Mouse (Mus musculus) neural tube, embryonic 15.5 days (tissue): Measurements from ENCODE around the gene Itih2. TPM values are rescaled to one million over a fixed set of nuclear protein-coding genes. Genes with fewer than 3 reads are reported as not detected.

Experiments used
- ATAC-seq: fragments of 200-750 bp; cut with Nextera tagmentation; 2 replicates; pipeline ENCODE4 v1.8.0; 2017; ENCODE audit warnings: mild to moderate bottlenecking, moderate TSS enrichment, moderate library complexity; ENCODE audit not compliant: low FRiP score
- H3K27ac ChIP-seq: fragments of 300-500 bp; sonication (generic); replicated peaks from 2 replicates; pipeline ENCODE4 v1.5.1; 2015; ENCODE audit warnings: mild to moderate bottlenecking, inconsistent platforms
- H3K27me3 ChIP-seq: fragments of 300-500 bp; sonication (generic); replicated peaks from 2 replicates; pipeline ENCODE4 v1.6.1; 2015; ENCODE audit warnings: inconsistent platforms
- H3K36me3 ChIP-seq: fragments of 300-500 bp; sonication (generic); 2 replicates; pipeline ENCODE4 v1.6.1; 2015; ENCODE audit warnings: inconsistent platforms
- H3K4me1 ChIP-seq: fragments of 300-500 bp; sonication (generic); 2 replicates; pipeline ENCODE4 v1.6.1; 2015; ENCODE audit warnings: inconsistent platforms
- H3K4me2 ChIP-seq: fragments of 300-500 bp; sonication (generic); 2 replicates; pipeline ENCODE4 v1.6.1; 2015; ENCODE audit warnings: inconsistent platforms, mild to moderate bottlenecking, moderate library complexity
- H3K4me3 ChIP-seq: fragments of 300-500 bp; sonication (generic); replicated peaks from 2 replicates; pipeline ENCODE4 v1.5.1; 2015; ENCODE audit warnings: mild to moderate bottlenecking, inconsistent platforms
- H3K9ac ChIP-seq: fragments of 300-500 bp; sonication (generic); replicated peaks from 2 replicates; pipeline ENCODE4 v1.6.1; 2015; ENCODE audit warnings: mild to moderate bottlenecking, inconsistent platforms
- H3K9me3 ChIP-seq: fragments of 300-500 bp; sonication (generic); replicated peaks from 2 replicates; pipeline ENCODE4 v1.6.1; 2016; ENCODE audit warnings: inconsistent platforms
- WGBS: fragments of 180-500 bp; shearing (Covaris S2); methylation state at CpG from one replicate; pipeline ENCODE4 v1.1.7; 2015; ENCODE audit warnings: mixed read lengths; 5-methylcytosine and 5-hydroxymethylcytosine counted together
- polyA plus RNA-seq: library from polyadenylated mRNA; unstranded; fragments of >200 nt; fragmentation: Nextera tagmentation; extraction: Ambion mirVana; gene quantifications from 2 replicates; pipeline ENCODE4 v1.2.1, GENCODE M21; 2015

Gene Itih2
- polyA plus RNA-seq, 1 experiment from 2014 or later: 2.6 TPM

DNA sequence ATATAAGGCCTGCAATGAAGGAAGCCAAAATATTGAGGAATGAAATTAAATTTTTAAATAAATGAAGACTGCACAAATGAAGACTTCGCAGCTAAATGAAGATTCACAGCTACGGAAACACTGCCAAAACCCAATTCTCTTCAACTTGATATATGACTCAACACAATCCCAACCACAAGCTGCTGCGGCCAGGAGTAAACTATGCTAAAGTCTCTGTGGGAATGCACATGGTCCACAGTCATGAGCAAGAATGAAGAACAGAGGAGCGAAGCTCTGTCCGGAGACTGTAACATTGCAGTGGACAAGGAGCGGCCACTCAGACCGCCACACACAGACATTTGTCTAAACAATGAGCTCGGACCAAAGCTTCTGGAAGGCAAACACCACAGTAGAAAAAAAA, 54.5 kb downstream of the Itih2 start:
- Histone ChIP-seq H3K27me3 (no peaks in the 10 kb centered on the region), H3K9ac (no peak overlapping the region), H3K27ac (no peak overlapping the region), H3K36me3 (0 out of 2 replicates have a peak, but pooled peaks cover 8% of the 10 kb centered on the region), H3K4me1 (peaks cover 43% of the 10 kb centered on the region), H3K4me3 (no peak overlapping the region), H3K9me3 (no peaks in the 10 kb centered on the region), H3K4me2 (no peak overlapping the region)
- 81% methylated on average over 8 of the region's 8 CpGs for WGBS
- no peak for ATAC-seq

DNA sequence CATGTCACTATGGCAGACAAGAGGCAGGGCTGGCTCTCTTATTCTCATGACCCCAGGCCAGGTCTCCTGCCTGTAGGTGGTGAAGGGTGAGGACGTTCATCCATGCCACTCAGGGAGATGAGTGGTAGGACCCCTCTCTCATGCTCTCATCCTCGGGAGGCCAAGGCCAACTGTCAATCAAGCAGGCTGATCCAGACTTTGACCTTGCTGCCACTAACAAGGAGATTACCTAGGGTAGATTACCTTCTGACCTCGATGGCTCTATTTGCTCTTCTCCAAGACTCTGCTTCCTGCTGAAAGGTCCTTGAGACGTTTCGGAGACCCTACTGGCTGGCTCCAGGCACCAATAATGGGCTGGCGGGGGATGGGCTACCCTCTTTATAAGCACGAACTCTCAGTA, 56.7 kb downstream of the Itih2 start:
- Histone ChIP-seq H3K4me1 (peaks cover 37% of the 10 kb centered on the region), H3K4me2 (no peak overlapping the region), H3K4me3 (no peak overlapping the region), H3K36me3 (0 out of 2 replicates have a peak, but pooled peaks cover 8% of the 10 kb centered on the region), H3K27me3 (no peaks in the 10 kb centered on the region), H3K9ac (no peak overlapping the region), H3K9me3 (no peaks in the 10 kb centered on the region), H3K27ac (no peak overlapping the region)
- WGBS: 82% methylated on average over 7 of the region's 7 CpGs
- no peak for ATAC-seq

DNA sequence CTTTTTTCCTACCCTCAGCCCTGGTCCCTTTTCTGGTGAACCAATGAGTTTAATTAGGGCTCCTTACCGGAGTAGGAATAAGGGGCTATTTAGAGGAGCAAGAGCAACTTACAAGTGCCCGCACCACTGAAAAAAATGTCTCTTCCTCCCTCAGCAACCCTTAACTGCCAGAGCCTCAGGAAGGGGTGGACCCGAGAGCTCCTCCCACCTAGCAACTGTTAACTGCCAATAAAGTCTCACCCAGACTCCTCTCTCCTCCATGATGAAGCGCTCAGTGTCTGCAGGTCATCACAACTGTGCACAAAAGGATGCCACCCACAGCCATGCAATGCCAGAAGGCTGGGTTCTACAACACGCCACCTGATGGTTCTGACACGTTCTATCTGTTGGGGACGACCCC, 59.4 kb downstream of the Itih2 start:
- no peak overlapping the region for H3K9ac ChIP-seq
- peaks cover 14% of the 10 kb centered on the region for H3K4me1 ChIP-seq
- H3K4me2 ChIP-seq: no peak overlapping the region
- no peak overlapping the region for H3K27ac ChIP-seq
- no peak for ATAC-seq
- WGBS: 57% methylated on average over 7 of the region's 7 CpGs
- peaks cover 19% of the 10 kb centered on the region for H3K36me3 ChIP-seq
- no peaks in the 10 kb centered on the region for H3K27me3 ChIP-seq
- no peak overlapping the region for H3K4me3 ChIP-seq
- no peaks in the 10 kb centered on the region for H3K9me3 ChIP-seq

DNA sequence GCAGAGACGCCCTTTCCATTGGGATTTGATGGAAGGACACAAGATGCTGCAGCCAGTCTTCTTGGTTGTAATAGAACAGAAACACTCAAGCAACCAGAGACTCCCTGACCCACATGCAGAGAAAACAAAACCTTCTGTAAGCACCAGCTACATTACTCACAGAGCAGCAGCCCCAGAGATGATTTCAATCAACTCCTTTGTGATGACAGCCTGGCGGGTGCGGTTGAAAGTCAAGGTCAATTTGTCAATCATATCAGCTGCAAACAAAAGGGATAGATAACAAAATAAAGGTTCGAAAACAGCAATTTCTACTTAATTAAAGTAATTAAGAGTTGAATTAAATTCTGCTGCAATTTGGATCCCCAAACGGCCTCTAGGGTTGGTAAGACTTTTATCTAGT, 72.4 kb downstream of the Itih2 start:
- no peaks in the 10 kb centered on the region for H3K4me1 ChIP-seq
- H3K4me3 ChIP-seq: no peak overlapping the region
- no peak overlapping the region for H3K4me2 ChIP-seq
- no peak for ATAC-seq
- H3K36me3 ChIP-seq: peaks cover 81% of the 10 kb centered on the region
- no peak overlapping the region for H3K9ac ChIP-seq
- H3K27me3 ChIP-seq: no peaks in the 10 kb centered on the region
- H3K9me3 ChIP-seq: no peaks in the 10 kb centered on the region
- WGBS: 91% methylated on average over 5 of the region's 5 CpGs
- H3K27ac ChIP-seq: no peak overlapping the region

DNA sequence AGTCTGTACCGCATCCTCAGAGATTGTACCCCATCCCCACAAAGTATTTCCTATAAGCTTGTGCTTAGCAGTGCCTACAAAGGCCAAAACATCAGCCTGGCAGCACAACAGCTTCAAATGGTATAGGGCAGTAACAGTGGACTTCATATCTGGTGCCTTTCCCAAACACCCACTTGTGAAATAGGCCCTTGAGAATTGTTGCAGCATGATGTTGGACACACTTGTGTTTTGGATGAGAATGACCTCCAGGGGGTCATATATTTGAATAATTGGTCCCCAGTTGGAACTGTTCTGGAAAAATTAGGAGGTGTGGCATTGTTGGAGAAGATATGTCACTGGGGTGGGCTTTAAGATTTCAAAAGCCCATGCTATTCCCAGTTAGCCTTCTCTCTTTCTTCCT, 79.2 kb downstream of the Itih2 start:
- Histone ChIP-seq H3K27ac (no peak overlapping the region), H3K4me3 (no peak overlapping the region), H3K4me2 (no peak overlapping the region), H3K36me3 (peaks cover 29% of the 10 kb centered on the region), H3K27me3 (no peaks in the 10 kb centered on the region), H3K4me1 (peaks cover 14% of the 10 kb centered on the region), H3K9ac (no peak overlapping the region), H3K9me3 (no peaks in the 10 kb centered on the region)
- ATAC-seq: no peak
- WGBS: 92% methylated on average over 1 of the region's 1 CpGs

DNA sequence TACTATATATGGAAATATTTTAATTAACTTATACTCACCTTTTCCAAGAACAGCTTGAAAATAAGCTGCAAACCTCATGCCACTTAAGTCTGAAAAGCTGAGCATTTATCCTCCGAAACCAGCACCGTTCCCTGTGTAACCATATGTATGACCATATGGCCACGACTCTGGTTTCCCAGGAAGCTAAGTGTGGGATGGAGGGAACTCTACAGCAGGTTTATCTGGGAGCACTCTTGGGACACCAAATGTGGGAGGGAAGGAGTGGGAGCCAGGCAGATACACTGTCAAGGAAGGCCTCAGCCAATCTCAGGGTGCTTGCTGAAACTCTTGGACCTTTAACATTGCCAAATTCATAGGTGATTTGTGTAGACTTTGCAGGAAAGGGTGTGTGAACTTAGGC, 80.3 kb downstream of the Itih2 start:
- Histone ChIP-seq H3K9me3 (no peaks in the 10 kb centered on the region), H3K27ac (no peak overlapping the region), H3K36me3 (peaks cover 21% of the 10 kb centered on the region), H3K4me3 (no peak overlapping the region), H3K4me2 (no peak overlapping the region), H3K27me3 (no peaks in the 10 kb centered on the region), H3K9ac (no peak overlapping the region), H3K4me1 (peaks cover 20% of the 10 kb centered on the region)
- WGBS: 86% methylated on average over 3 of the region's 3 CpGs
- ATAC-seq: no peak

DNA sequence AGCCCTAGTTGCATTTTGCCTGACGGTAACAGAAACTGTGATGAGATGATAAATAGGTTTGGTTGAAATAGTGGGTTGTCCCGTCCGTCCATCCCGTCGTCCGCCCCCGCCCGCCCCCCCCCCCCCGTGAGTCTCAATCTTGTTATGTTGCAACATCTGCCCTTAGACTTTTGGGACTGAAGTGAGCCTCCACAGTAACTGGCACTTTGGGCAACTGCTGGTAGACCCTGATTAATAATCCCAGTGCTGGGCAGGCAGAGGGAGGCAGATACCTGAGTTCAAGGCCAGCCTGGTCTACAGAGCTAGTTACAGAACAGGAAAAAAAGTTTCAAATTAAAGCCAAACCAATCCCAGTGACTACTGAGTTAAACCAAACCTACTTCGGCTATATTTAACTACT, 81.7 kb downstream of the Itih2 start:
- Histone ChIP-seq H3K27ac (no peak overlapping the region), H3K4me1 (peaks cover 20% of the 10 kb centered on the region), H3K4me2 (peak overlapping the region; percentile 87), H3K9me3 (no peaks in the 10 kb centered on the region), H3K27me3 (no peaks in the 10 kb centered on the region), H3K36me3 (peaks cover 7% of the 10 kb centered on the region; the same call in 1 of the 2 replicates), H3K4me3 (peak overlapping the region; percentile 93), H3K9ac (peak overlapping the region; percentile 40)
- 12% methylated on average over 10 of the region's 10 CpGs for WGBS
- ATAC-seq: no peak

DNA sequence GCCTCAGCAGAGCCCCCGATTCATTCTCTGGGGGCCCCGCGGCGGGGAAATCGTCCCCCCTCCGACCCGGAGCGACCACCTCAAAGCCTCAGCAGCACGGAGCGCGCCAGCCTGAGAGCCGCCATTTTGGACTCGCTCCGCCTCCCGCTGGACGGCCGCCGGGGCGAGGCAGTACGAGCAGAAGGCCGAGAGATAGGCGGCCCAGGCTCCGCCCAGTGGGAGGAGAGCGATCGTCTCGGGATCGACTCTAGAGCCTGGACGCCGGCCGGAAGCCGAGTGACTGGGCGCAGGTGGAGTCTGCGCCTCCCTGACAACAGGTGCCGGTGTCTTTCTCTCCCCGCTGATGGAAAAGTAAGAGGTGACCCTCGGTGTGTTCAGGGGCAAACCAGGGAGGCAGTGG, 82.7 kb downstream of the Itih2 start, which contains the start of gene Taf3:
Gene Taf3, minus strand, starts transcription at position 136 of the 400 bp plus-strand sequence.
- H3K9me3 ChIP-seq: no peaks in the 10 kb centered on the region
- H3K36me3 ChIP-seq: no peaks in the 10 kb centered on the region
- peaks cover 20% of the 10 kb centered on the region for H3K4me1 ChIP-seq
- peak within 1 kb of the TSS; percentile 76 for H3K9ac ChIP-seq
- under 1% methylated on average over 36 of the region's 36 CpGs for WGBS
- no peaks in the 10 kb centered on the region for H3K27me3 ChIP-seq
- H3K27ac ChIP-seq: peak within 1 kb of the TSS; percentile 76
- peak within 1 kb of the TSS; percentile 93 for H3K4me3 ChIP-seq
- ATAC-seq: peak; percentile 96
- H3K4me2 ChIP-seq: peak within 1 kb of the TSS; percentile 87

DNA sequence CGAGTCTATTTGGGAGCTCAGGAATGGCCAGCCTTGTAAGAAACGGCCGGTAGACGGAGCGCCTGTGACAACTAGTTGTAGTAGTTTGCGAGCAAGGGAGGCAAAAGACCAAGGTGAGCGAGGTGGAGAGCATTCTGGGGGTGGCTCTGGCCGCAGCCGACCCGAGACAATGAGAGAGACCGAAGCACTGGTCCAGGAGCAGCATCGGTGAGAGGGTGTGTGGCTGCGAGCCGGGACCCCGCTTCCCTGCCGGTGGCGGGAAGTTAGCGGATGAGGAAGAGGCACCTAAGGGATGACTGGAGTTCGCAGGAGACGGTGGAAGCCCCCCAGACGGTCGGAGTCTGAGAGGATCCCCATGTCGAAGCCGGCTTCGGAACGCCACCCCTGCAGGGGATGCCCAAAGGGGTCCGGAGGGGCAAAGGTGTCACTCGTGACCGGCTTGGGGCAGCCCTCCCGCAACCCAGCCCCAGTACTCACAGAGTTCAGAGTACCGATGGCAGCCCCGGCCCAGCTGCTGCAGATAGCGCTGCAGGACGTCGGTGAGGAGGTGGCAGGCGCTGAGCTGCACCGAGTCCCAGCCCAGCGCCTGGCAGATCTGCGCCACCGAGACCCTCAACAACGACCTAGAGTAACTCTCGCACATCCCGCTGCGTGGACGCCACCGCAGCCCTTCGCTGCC, 83.3 kb downstream of the Itih2 start:
- H3K4me3 ChIP-seq: peak overlapping the region; percentile 93
- 0% methylated on average over 47 of the region's 47 CpGs for WGBS
- peak; percentile 79 for ATAC-seq

More for the DNA sequence above, 83.3 kb downstream of the Itih2 start:
- no peaks in the 10 kb centered on the region for H3K9me3 ChIP-seq
- no peaks in the 10 kb centered on the region for H3K36me3 ChIP-seq
- peaks cover 20% of the 10 kb centered on the region for H3K4me1 ChIP-seq
- peak overlapping the region; percentile 87 for H3K4me2 ChIP-seq
- no peaks in the 10 kb centered on the region for H3K27me3 ChIP-seq
- peak overlapping the region; percentile 76 for H3K9ac ChIP-seq
- peak overlapping the region; percentile 76 for H3K27ac ChIP-seq

Other genes with a start within 250 kb of the Itih2 start
- gene 9230102O04Rik, start 241.9 kb downstream of the Itih2 start, polyA plus RNA-seq: 0.49 TPM in 1 of 2 replicates, not detected in the other
- gene Gata3, start 241.4 kb downstream of the Itih2 start, polyA plus RNA-seq: 15.6 and 16.0 TPM in 2 replicates
- 12.0 and 13.1 TPM in 2 replicates for gene Taf3, start 82.8 kb downstream of the Itih2 start, polyA plus RNA-seq
- gene Atp5c1, start 50.9 kb downstream of the Itih2 start, polyA plus RNA-seq: 622 and 639 TPM in 2 replicates
- gene Kin, start 50.8 kb downstream of the Itih2 start, polyA plus RNA-seq: 26.9 and 30.7 TPM in 2 replicates
- gene Itih5, start 22.2 kb upstream of the Itih2 start, polyA plus RNA-seq: 7.0 and 7.5 TPM in 2 replicates
- 6.5 and 7.1 TPM in 2 replicates for gene Sfmbt2, start 239.1 kb upstream of the Itih2 start, polyA plus RNA-seq